Mouse (Mus musculus) adrenal gland, adult (tissue): ENCODE results near the gene Dock8.
A peak's percentile ranks its signal among the peaks of the same experiment; 100 is the strongest.

ENCODE experiments used
- DNase-seq, 2 experiments: peaks; one replicate each; pipeline ENCODE4 v3.0.0; 2022 to 2023; ENCODE audit warnings: low spot score in 1 of 2; ENCODE audit not compliant: inconsistent age in 2 of 2

The Dock8 gene

DNA sequence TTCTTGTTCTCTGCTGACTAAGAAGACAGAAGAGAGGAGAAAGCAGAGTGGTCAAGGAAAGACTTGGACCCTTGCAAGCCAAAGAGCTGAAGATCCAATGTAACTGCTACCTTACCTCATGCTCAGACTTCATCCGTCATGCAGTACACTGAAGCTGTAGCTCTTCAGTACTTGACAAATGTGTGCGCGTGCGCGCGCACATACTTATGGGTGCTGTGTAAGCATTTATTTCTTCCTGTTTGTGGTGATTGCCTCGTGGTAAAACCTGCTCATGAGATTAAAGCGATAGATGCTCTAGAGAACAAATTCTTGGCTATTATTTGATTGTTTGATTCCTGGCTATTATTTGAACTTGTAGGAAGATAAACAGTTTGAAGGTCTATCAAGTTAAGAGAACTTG is 58.5 kb downstream of the Dock8 start:
- no peak for DNase-seq

DNA sequence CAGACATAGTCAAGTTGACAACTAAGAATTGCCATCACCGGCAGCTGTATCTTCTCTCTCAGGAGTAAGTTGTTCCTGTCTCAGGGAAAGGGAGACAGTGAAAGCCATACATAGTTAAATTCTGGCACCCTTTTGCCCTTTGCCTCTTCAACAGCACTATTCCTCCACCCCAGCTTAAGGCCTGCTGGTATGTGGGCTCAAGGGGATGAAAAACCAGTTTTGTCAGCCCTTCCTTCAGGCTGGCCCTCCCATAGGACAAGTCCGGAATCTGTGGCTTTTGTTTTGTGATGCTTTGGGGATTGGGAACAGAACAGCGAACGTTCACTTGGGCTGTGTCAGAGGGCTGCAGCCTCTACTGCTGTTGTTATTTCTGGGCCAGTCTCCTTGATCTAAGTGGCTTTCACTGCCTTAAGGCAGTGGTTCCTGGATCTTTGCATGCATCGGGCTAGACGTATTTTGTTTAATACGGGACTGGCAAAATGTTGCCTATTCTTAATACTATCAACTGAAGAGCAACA is 60.6 kb downstream of the Dock8 start:
- DNase-seq: no peak

DNA sequence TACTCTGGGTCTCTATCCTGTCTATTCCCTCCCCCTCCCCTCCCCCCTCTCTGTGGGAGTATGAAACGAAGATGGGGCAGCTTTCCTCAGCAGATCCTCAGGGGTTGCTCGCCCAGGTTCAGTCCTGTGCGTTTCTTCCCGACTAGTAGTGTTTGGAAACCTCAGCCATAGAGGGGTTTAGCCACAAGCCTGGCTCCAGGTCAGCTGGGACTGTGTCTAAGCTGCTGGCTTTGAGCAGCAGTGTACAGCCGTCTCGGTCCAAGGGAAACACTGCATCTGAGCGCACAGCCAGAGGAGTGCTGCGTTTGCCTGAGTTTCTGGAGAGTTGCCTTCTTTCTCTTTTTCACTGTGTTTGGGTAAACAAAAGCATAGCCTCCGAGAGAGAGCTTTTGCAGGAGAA is 61.0 kb downstream of the Dock8 start:
- DNase-seq: peak in 1 of 2 experiments; percentile 43

DNA sequence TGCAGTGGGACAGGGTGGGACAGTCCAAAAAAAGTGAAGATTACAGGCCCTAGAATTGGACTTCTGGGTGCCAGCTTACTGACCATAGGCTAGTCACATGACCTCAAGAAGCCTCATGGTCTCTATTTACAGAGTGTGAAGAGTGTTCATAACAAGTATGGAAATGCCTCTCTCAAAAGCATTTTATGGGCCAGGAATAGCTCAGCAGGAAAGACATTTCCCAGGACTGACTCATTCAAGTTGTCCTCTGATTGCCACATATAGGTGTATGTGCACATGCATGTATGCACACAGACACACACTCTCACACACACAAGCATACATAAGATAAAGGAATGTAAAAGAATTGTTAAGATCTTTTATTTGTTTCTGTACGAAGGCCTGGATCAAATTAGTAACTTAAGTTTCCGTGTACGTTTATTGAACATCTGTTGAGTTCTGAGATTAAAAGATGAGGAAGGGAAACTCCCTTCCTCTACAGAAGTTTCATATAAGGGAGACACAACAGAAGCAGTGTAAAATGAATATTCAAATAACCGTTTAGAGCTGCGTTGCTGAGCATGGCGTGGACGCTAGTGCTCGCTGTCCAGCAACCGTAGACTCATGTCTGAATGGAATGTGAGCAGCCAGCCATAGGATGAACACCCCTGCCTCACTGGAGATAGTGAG is 63.0 kb downstream of the Dock8 start:
- DNase-seq: no peak

DNA sequence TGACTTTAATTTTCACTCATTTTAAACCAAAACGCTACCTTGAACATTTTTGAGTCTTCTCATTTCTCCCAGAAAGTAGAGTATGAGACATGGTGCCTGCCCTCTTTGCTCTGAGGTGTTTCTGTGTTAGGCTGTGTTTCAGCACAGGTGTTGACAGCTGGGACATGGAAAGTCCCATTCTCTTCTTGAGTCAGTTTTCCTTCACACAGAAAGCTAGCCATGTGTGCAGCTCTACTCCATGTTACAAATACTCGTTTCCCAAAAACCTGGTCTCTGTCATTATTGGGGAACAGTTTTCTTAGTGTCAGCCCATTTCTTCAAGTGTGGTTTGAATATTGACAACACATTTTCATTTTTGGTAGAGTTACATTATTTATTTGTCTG is 63.5 kb downstream of the Dock8 start:
- DNase-seq: no peak

DNA sequence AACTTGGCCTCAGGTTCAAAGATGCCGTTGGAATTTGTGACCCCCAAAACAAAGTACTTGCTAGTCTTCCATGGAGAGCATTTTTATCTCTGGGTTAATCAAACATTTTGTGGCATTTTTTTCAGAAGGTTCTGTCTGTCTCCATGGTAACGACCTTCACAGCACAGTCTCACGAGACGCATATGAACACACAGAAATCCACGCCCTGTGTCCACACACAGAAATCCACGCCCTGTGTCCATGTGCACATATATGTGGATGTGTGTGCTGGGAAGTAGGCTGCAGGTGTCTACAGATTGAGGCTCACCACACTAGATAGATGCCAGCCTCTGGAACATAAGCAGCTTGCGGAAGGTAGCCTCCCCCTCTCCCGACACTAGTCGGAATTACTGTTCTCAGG is 66.9 kb downstream of the Dock8 start:
- DNase-seq: no peak

DNA sequence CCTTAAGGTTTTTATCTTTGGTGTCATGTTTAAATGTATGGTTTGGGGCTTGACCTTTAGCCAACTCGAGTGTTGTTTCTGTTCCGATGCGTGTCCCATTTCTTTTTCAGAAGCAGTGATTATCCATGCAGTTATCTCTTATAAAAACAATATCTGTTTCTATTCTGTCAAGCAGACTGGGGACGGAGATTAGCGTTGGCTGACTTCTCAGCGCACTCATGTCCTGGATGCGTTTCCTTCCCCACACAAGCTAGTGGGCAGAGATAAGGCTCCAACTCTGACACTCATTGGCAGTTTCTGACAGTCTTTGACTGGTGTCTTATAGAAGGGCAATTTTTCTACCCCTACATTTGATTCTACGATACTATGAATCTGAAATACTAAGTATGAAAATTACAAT is 69.2 kb downstream of the Dock8 start:
- no peak for DNase-seq

DNA sequence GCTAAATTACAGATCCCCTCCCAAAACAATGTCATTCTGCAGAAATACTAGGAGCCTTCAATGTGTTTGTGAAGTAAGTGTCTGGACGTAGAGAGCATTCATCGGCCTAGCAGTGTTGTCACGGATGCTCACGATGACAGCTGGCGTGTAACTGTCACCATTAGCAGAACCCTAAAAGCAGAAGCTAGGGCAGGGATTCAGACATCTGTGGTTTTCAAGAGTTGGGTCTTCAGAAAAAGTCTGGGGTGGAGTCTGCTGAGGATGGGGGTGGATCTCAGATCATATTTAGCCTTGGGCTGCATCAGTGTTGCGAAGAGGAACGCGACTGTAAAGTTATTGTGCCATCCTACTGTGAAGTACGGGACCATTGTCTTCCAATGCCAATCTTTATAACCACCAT is 73.2 kb downstream of the Dock8 start:
- no peak for DNase-seq

DNA sequence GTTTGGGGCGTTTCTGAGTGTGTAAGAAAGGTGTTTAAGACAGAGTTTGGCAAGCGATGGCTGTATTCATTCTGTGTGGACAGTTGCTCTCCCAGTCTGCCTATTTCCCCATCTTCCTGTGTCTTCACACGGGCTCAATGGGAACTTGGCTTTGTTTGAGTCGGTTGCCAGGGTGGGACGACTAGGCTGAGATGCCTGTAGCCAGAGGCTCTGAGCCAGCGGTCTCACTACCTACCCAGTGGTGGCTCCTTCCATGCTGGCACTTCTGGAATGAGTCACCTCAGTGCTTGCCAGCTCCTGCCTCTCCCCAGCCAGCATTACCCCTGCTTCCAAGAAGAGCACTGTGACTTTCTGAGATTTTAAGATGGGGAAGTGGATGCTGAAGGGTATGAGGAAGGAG is 75.4 kb downstream of the Dock8 start:
- DNase-seq: no peak

DNA sequence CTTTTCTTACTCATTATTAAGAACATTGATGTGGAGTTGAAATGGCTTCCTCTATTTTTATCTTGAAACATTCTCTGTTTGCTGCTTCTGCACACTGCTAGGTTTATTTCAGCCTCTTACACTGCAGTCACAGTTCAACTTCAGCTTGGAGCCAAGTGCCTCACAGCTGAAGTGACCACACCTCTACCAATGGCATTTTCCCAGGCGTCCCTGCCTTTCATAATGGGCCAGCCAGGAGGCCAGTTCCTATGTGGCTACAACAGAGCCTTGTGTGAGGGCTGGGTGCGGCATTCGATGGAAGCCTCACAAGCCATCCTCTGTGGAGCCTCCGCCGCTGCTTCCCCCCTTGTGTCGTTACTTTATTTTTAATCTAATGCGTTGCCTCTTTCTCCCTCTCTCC is 78.3 kb downstream of the Dock8 start:
- DNase-seq: no peak

DNA sequence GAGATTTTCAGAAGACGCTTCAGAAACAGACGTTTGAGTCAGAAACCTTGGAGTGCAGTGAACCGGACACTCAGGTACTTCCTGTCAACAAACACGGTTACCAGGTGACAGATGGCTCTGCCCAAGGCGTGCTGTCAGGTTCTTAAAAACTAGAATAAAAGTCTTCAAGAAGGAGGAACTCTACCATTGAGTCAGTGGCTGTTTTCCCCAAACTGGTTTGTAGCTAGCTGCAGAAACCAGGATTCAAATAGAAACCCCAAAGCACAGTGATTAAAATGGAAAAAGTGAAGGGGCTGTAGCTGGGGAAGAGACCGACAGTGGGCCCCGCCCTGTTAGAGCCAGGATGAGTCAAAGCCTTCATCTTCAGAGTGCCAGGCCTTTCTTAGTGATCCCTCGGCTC is 78.8 kb downstream of the Dock8 start:
- DNase-seq: no peak

DNA sequence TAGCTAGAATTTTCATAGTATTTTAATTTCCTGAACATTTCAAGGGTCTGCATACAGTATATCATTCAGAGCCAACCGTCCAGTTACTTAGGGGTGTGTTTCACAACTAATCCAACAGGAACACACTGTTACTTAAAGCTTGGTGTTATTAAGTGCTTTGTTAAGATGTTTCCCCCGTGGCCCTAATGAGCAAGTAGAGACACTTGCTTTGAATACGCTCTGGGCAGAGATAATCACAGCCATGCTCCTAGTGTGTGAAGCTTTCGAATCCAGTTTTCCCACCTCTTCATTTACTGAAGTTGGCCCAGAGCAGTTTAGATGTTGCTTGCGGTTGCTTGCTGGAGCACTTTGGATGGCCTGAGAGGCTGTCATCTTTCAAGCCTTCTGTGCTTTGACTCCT is 80.8 kb downstream of the Dock8 start:
- no peak for DNase-seq

DNA sequence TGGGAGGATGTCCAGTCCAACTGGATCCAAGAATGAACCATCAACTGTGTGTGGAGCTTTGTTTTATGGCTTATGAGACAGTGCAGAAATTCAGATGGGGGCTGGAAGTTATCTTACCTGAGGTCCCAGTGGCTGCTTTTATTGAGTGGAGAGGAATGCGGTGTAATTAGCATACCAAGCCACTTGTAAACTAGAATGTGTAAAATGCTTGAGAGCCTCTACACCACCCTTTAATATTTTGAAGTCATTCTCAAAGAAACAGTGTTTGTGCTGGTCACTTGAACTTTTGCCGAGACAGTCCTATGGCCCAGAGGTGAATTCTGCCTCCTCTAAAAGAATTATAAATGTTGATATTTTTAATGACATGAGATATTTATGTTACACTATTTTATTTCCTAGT is 83.5 kb downstream of the Dock8 start:
- DNase-seq: no peak

DNA sequence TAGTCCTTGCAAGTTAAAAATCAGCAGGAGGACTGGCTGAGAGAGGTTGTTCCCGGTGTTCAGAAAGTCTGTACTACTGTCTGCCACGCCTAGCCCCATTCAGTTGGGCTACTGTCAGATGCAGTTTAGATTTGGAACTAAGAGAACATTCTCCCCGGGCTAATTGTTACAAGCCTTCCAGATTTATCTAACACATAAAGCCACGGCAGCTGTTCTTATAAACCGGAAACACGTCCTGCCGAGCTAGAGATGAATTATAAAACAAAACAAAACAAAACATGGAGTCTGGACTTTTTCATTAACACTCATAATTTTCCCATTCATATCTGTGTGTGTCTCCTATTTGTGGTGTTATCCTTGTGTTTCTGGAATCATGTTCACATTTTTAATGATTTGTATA is 87.8 kb downstream of the Dock8 start:
- no peak for DNase-seq

DNA sequence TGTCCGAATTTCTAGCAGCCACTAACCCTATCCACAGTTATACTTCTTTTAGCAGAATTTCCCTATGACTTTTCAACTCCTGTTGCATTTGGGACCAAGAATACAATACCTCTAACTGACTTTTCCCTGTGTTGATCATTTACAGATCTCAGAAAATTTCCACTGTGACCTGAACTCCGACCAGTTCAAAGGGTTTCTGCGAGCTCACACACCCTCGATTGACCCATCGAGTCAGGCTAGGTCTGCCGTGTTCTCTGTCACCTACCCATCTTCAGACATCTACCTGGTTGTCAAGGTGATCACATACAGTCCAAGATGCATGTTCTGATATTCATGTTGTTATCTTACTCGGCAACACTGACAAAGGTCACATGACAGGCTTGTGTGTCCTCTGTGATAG is 90.4 kb downstream of the Dock8 start:
- no peak for DNase-seq

DNA sequence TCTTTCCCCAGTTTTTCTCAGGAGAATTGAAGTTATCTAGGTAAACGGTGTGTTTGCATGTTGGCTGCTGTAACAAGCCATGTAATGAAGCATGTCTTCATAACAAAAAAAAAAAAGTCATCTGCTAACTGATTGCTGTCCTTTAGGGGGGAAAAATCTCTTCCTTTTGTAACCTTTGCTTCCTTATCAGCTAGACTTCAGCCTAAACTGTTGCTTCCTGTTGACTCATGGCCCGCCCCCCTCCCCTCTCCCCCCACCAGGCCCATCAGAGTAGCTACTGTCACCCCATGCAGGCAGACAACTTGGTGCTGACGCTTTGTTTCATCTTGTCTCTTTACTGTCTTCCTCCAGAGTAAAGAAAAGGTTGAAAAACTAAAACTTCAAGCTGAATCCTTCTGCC is 95.8 kb downstream of the Dock8 start:
- DNase-seq: no peak

DNA sequence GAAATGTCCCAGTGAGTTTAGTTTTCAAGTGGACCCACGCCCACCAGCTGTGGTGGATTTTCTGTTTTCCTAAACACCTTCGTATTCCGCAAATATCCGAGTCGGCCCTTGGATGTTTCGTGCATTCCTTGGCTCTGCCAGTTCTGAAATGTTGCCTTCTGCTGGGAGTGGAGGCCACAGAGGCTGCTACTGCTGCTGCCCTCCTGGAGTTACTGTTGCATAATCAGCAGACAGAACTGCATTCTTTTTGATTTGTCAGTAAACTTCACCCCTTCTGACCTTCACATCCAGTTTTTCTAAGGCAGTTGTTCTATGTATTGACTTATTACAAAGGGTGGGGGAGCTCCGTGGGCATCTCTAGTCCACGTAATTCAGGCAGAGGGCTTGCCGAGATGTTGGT is 97.0 kb downstream of the Dock8 start:
- DNase-seq: no peak

DNA sequence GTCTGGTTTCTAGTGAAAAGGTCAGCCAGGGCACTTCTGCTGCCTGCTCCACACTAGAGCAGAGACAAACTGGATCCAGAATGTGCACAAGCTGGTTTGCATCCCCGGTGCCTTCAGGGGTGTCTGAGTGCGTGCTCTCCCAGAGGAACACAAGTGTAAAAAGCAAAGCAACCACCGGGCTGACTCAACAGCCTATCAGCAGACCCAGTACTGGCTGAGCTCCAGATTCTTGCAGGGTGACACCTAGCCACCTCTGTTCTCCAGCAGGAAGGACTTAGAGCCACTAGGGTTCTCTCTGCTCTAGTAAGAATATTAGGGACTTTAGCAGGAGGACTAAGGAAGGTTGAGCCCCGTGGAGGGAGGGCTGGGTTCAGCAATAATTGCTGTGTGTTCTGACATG is 97.7 kb downstream of the Dock8 start:
- peak; percentile 17 to 43 for DNase-seq

DNA sequence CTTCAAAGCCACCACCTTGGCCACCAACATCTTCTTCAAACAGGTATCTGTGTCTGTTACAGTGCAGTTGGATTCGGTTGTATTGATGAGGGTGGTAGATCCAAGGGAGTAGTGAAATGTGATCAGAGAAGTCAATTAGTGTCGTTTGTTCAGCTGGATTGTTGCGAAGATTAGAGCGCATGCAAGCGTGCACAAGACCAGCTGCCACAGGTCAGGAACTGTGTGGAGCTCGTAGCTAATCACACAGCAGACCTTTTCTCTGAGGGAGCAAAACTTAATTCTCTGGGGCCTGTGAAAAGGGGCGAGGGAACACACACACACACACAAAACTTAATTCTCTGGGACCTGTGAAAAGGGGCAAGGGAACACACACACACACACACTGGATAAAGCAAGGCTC is 98.2 kb downstream of the Dock8 start:
- no peak for DNase-seq

DNA sequence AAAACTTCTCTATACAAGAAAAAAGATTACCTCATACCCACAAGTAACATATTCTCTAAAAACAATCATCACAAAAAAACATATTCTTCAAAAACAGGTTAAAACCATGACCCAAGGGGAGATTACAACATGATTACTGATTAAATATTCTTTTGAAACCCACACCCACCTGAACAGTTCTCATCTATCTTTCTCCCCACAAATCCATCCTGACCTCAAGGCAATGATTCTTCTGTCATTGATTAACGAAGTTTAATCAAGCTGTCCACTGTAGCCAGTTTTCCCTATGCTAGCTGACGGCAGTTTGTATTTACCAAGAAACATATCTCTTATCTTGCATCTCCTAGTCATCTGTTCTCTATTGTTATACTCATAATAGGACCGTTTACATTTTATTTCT is 98.6 kb downstream of the Dock8 start:
- no peak for DNase-seq

DNA sequence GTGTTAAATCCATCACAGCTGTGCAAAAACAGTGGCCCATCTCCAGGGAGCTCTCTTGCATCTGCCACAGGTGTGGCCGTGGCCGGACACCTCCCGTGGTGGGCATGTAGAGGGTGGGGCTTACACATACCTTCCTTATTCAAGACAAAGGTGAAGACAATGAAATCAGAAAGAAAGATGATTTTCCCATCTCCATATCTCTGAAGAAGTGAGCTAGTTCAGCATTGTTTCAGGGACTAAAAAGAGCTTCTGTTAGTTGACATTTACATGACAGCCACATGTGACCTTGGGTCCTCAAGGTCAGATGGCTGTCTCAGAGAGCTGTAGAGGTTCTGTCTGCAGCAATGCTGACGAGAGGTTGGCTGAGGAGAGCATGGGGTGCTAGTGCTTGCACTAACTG is 99.6 kb downstream of the Dock8 start:
- no peak for DNase-seq

DNA sequence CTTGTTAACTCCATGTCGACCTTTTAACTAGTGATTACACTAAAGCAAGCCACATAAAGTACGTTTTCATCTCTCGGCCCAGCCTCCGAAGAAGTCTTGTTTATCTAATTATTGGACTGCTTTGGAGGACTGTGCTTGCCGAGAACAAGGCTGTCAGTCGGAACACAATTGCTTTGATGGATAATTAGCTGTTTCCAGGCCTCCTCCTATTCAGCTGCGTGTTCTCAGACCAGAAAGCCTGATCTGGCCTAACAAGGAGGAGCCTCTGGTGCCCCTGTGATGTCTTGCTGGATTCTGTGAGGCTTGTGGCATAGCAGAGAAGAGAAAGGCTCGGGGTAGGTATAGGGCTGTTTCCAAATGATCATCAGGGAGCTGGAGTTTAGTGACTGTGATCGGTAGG is 106.3 kb downstream of the Dock8 start:
- no peak for DNase-seq

DNA sequence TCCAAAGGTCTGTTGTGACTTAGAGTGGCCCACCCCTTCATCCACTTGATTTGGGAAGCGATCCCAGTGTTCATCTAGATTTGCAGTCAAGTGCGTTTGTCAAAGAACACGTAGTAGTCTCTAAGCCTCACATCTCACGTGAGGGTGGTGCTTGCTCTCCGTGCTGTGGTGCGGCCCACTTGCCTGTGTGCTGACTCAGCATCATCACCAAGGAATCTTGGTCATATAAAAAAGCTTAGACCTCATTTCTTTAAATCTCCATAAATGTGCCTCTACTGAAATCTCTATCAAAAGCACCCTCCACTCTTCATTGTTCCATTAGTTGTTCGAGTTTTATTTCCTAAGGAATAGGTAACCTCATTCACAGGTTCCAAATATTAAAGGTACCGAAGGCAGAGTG is 107.0 kb downstream of the Dock8 start:
- no peak for DNase-seq

DNA sequence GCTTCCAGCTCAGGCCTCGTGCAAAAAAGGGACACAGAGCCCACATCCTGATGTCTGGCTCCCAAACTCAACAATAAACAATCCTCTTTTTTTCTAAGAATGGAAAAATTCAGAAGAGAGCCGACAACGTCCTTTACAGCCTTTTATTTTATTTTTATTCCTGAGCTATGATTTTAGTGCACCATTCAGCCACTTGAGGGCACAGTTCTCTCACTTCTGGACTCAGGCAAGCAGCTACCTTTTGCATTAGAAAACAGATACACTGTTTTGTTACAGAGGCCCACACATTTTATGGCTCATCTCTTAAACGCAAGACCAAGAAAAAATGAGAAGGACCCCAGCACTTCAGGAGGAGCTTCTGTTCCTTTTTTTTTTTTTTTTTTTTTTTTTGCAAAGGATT is 108.1 kb downstream of the Dock8 start:
- DNase-seq: no peak
